Mouse (Mus musculus) c-Kit-positive CD71-negative TER-119-negative erythroid progenitor cells, embryonic 14.5 days (primary cell): ENCODE results near the gene Olfr1284.
"Not testable (repeated sequence)": the region's sequence is repeated elsewhere in the genome, so short reads cannot be mapped to it uniquely, and the experiment has no call there.

Source experiments
- DNase-seq: peaks from one replicate; pipeline ENCODE4 v3.0.0-alpha.2; 2013; ENCODE audit warnings: low read depth

Olfr1284 gene

GRCm38 (mm10) chr2:111375222-111375621 lies at the start of gene Olfr1284:
Gene Olfr1284, plus strand, starts transcription at chr2:111375522.
- no peak for DNase-seq

GRCm38 (mm10) chr2:111326220-111326619 lies 49.1 kb upstream of the Olfr1284 start, which contains the start of gene Olfr1281:
Gene Olfr1281, plus strand, starts transcription at chr2:111326520.
- DNase-seq = no peak

GRCm38 (mm10) chr2:111333721-111334120 lies 41.6 kb upstream of the Olfr1284 start:
- DNase-seq = not testable (repeated sequence)

GRCm38 (mm10) chr2:111335976-111336375 lies 39.3 kb upstream of the Olfr1284 start, which contains the start of gene Olfr1282:
Gene Olfr1282, minus strand, starts transcription at chr2:111336076.
- no peak for DNase-seq

GRCm38 (mm10) chr2:111366490-111366889 lies 8.8 kb upstream of the Olfr1284 start, which contains the start of gene Olfr1283:
Gene Olfr1283, plus strand, starts transcription at chr2:111366790.
- DNase-seq = no peak

GRCm38 (mm10) chr2:111422931-111423330 lies 47.6 kb downstream of the Olfr1284 start, which contains the start of gene Olfr1286:
Gene Olfr1286, minus strand, starts transcription at chr2:111423115.
- no peak for DNase-seq
